Mouse (Mus musculus) liver, embryonic 14.5 days (tissue): ENCODE data around the gene Trp73. TPM values are rescaled to one million over a fixed set of nuclear protein-coding genes. Genes with fewer than 3 reads are reported as not detected.

Source experiments
- ATAC-seq: fragments of 200-750 bp; cut with Nextera tagmentation; 2 replicates; pipeline ENCODE4 v1.8.0; 2017; ENCODE audit warnings: moderate number of reproducible peaks, mild to moderate bottlenecking, moderate library complexity; ENCODE audit not compliant: insufficient read depth
- DNase-seq, 3 experiments: peaks; one replicate each; pipeline ENCODE4 v3.0.0-alpha.2; 2012 to 2013; ENCODE audit warnings: low read depth in 3 of 3, low spot score in 3 of 3
- H3K27ac ChIP-seq: fragments of 300-500 bp; sonication (generic); 2 replicates; pipeline ENCODE4 v1.5.1; 2014; ENCODE audit warnings: moderate library complexity, mild to moderate bottlenecking, control low read depth, inconsistent platforms
- H3K27me3 ChIP-seq: fragments of 300-500 bp; sonication (generic); 2 replicates; pipeline ENCODE4 v1.6.1; 2014; ENCODE audit warnings: mild to moderate bottlenecking, low read length, moderate library complexity; ENCODE audit not compliant: control insufficient read depth, insufficient read depth
- H3K36me3 ChIP-seq: fragments of 300-500 bp; sonication (generic); replicated peaks from 2 replicates; pipeline ENCODE4 v1.6.1; 2014; ENCODE audit warnings: low read depth; ENCODE audit not compliant: control insufficient read depth, insufficient read depth
- H3K4me1 ChIP-seq, 2 experiments: fragments of 200-500 bp in 1 of 2; fragments of 300-500 bp in 1 of 2; sonication (generic) in 1 of 2; replicated peaks; 2 replicates each; pipeline ENCODE4 v1.6.1; 2012 to 2014; ENCODE audit warnings: antibody characterized with exemption in 1 of 2, inconsistent platforms in 1 of 2, low read length in 1 of 2; ENCODE audit not compliant: control insufficient read depth in 2 of 2, insufficient read depth in 2 of 2
- H3K4me2 ChIP-seq: fragments of 300-500 bp; sonication (generic); 2 replicates; pipeline ENCODE4 v1.6.1; 2014; ENCODE audit warnings: low read depth, mild to moderate bottlenecking, control low read depth, moderate library complexity
- H3K4me3 ChIP-seq, 2 experiments: fragments of 200-500 bp in 1 of 2; fragments of 300-500 bp in 1 of 2; sonication (generic) in 1 of 2; 2 replicates each; pipeline ENCODE4 v1.5.1; 2012 to 2014; ENCODE audit warnings: low read depth in 2 of 2, low read length in 2 of 2, mild to moderate bottlenecking in 2 of 2, control low read depth in 1 of 2, inconsistent platforms in 1 of 2, moderate library complexity in 1 of 2; ENCODE audit not compliant: insufficient read depth in 1 of 2
- H3K9ac ChIP-seq: fragments of 300-500 bp; sonication (generic); replicated peaks from 2 replicates; pipeline ENCODE4 v1.6.1; 2014; ENCODE audit warnings: mild to moderate bottlenecking, control low read depth, moderate library complexity
- H3K9me3 ChIP-seq: fragments of 300-500 bp; sonication (generic); 2 replicates; pipeline ENCODE4 v1.6.1; 2016; ENCODE audit warnings: low read length, mixed read lengths; ENCODE audit not compliant: control insufficient read depth
- CTCF ChIP-seq: IDR thresholded peaks from 2 replicates; pipeline ENCODE4 v1.5.1; 2016; ENCODE audit warnings: antibody characterized with exemption, low read depth, control low read depth
- EP300 ChIP-seq: IDR thresholded peaks from 2 replicates; pipeline ENCODE4 v1.6.1; 2016; ENCODE audit warnings: antibody characterized with exemption, low read depth
- WGBS: fragments of 180-500 bp; shearing (Covaris S2); extraction: QIAGEN DNeasy Blood & Tissue Kit; methylation state at CpG from one replicate; pipeline ENCODE4 v1.1.7; 2014; ENCODE audit not compliant: insufficient replicate concordance; 5-methylcytosine and 5-hydroxymethylcytosine counted together
- polyA plus RNA-seq, 2 experiments: library from polyadenylated mRNA; depleted of rRNA in 1 of 2; stranded (reverse) in 1 of 2; unstranded in 1 of 2; fragments of >200 nt; fragmentation: Nextera tagmentation in 1 of 2; extraction: Ambion mirVana in 1 of 2; gene quantifications; 2 replicates each; pipeline versions ENCODE4 v1.2.1 to v1.2.3; 2012 to 2014

Trp73 gene
- polyA plus RNA-seq, 2 experiments = 0.01 to 0.06 TPM

- WGBS = 47% methylated on average over 3 of the region's 3 CpGs
- Histone ChIP-seq H3K4me3 (no peak overlapping the region), H3K27me3 (no peaks in the 10 kb centered on the region), H3K36me3 (no peaks in the 10 kb centered on the region), H3K4me1 (peaks cover 0 to 5% of the 10 kb centered on the region in 2 experiments; a peak in 3 of 4 replicates), H3K9me3 (no peaks in the 10 kb centered on the region), H3K27ac (no peak overlapping the region), H3K4me2 (no peak overlapping the region), H3K9ac (no peak overlapping the region)
- ATAC-seq (no peak), DNase-seq (no peak)
- TF ChIP-seq CTCF (no peak), EP300 (no peak)
Measured at GRCm38 (mm10) chr4:154037123-154037522, 102.9 kb downstream of the Trp73 start.

- ATAC-seq (no peak), DNase-seq (no peak)
- TF ChIP-seq CTCF (peak; percentile 79), EP300 (no peak)
- peaks cover 8 to 28% of the 10 kb centered on the region in 2 experiments for H3K4me1 ChIP-seq
- peaks cover 4% of the 10 kb centered on the region; the same call in 1 of the 2 replicates for H3K36me3 ChIP-seq
- no peak overlapping the region for H3K9ac ChIP-seq
- H3K4me3 ChIP-seq = no peak overlapping the region
- no peak overlapping the region for H3K4me2 ChIP-seq
- no peaks in the 10 kb centered on the region for H3K9me3 ChIP-seq
- no peak overlapping the region for H3K27ac ChIP-seq
- H3K27me3 ChIP-seq = no peaks in the 10 kb centered on the region
Measured at GRCm38 (mm10) chr4:154028646-154029045, 111.4 kb downstream of the Trp73 start.

GRCm38 (mm10) chr4:154028066-154028465 lies 111.9 kb downstream of the Trp73 start:
- Histone ChIP-seq H3K27me3 (no peaks in the 10 kb centered on the region), H3K4me2 (peak overlapping the region; percentile 82), H3K4me1 (peaks cover 10 to 31% of the 10 kb centered on the region in 2 experiments), H3K27ac (no peak overlapping the region), H3K36me3 (peaks cover 8% of the 10 kb centered on the region), H3K9me3 (no peaks in the 10 kb centered on the region), H3K9ac (no peak overlapping the region; the same call in none of the 2 replicates), H3K4me3 (peak overlapping the region in 1 of 2 experiments; percentile 96; a peak in 2 of 4 replicates)
- no peak for ATAC-seq
- DNase-seq = no peak
- WGBS = 76% methylated on average over 7 of the region's 7 CpGs
- TF ChIP-seq CTCF (no peak), EP300 (no peak)

GRCm38 (mm10) chr4:154026441-154026761 lies 113.6 kb downstream of the Trp73 start:
- 10% methylated on average over 2 of the region's 2 CpGs for WGBS

GRCm38 (mm10) chr4:154025641-154026440 lies 114.2 kb downstream of the Trp73 start, which contains the start of gene Smim1:
Gene Smim1 (minus strand): TSS chr4:154026230.
- DNase-seq (peak; percentile 72 to 79 (median 75)), ATAC-seq (peak; percentile 58)
- Histone ChIP-seq H3K27ac (peak within 1 kb of the TSS; percentile 82), H3K9me3 (no peaks in the 10 kb centered on the region), H3K9ac (peak within 1 kb of the TSS; percentile 99), H3K27me3 (no peaks in the 10 kb centered on the region), H3K4me1 (peaks cover 18 to 40% of the 10 kb centered on the region in 2 experiments), H3K36me3 (peaks cover 26% of the 10 kb centered on the region), H3K4me3 (peak within 1 kb of the TSS; percentile 92 to 96), H3K4me2 (peak within 1 kb of the TSS; percentile 82)
- 2% methylated on average over 33 of the region's 33 CpGs for whole genome bisulfite sequencing
- TF ChIP-seq EP300 (no peak; the same call in 1 of the 2 replicates), CTCF (peak; percentile 90)

More at GRCm38 (mm10) chr4:154026441-154026761, 113.6 kb downstream of the Trp73 start:
- no peak for ATAC-seq
- Histone ChIP-seq H3K4me1 (peaks cover 18 to 40% of the 10 kb centered on the region in 2 experiments), H3K9me3 (no peaks in the 10 kb centered on the region), H3K36me3 (peaks cover 24% of the 10 kb centered on the region), H3K27me3 (no peaks in the 10 kb centered on the region), H3K27ac (peak overlapping the region; percentile 82), H3K4me2 (peak overlapping the region; percentile 82), H3K4me3 (peak overlapping the region; percentile 92 to 96), H3K9ac (peak overlapping the region; percentile 99)
- no peak for DNase-seq
- no peak for TF ChIP-seq EP300
- TF ChIP-seq CTCF = no peak
